Mouse (Mus musculus): ENCODE measurements around the gene Tnxb. TPM values are rescaled to one million over a fixed set of nuclear protein-coding genes. Genes with fewer than 3 reads are reported as not detected.

Gene Tnxb
- total RNA-seq, 2 experiments from 2014 or later, result 7.1 to 9.0 TPM

GRCm38 (mm10) chr17:34641945-34642344 lies 28.4 kb upstream of the Tnxb start:
- no peak for DNase-seq (ENCODE audit: extremely low spot score in 1 of 2, low spot score in 1 of 2)

GRCm38 (mm10) chr17:34643379-34643778 lies 27.0 kb upstream of the Tnxb start:
- no peak for DNase-seq (ENCODE audit: extremely low spot score in 1 of 2, low spot score in 1 of 2)

GRCm38 (mm10) chr17:34643944-34644343 lies 26.4 kb upstream of the Tnxb start:
- DNase-seq (ENCODE audit: extremely low spot score in 1 of 2, low spot score in 1 of 2), result no peak

GRCm38 (mm10) chr17:34644608-34645007 lies 25.7 kb upstream of the Tnxb start, which contains the start of gene Fkbpl:
Gene Fkbpl (plus strand): TSS chr17:34644764.
- DNase-seq (ENCODE audit: extremely low spot score in 1 of 2, low spot score in 1 of 2), result peak; percentile 83 to 88

- no peak for DNase-seq (ENCODE audit: extremely low spot score in 1 of 2, low spot score in 1 of 2)
Measured at GRCm38 (mm10) chr17:34645256-34645829, 25.0 kb upstream of the Tnxb start.

GRCm38 (mm10) chr17:34645831-34646511 lies 24.4 kb upstream of the Tnxb start:
- no peak for DNase-seq (ENCODE audit: extremely low spot score in 1 of 2, low spot score in 1 of 2)

- DNase-seq (ENCODE audit: extremely low spot score in 1 of 2, low spot score in 1 of 2), result peak; percentile 71 to 76
Measured at GRCm38 (mm10) chr17:34646906-34647787, 23.2 kb upstream of the Tnxb start, which contains the start of gene Atf6b. Gene Atf6b (plus strand): TSS chr17:34647146.

- no peak for DNase-seq (ENCODE audit: extremely low spot score in 1 of 2, low spot score in 1 of 2)
Measured at GRCm38 (mm10) chr17:34648141-34648890, 22.0 kb upstream of the Tnxb start.

- DNase-seq (ENCODE audit: extremely low spot score in 1 of 2, low spot score in 1 of 2), result no peak
Measured at GRCm38 (mm10) chr17:34649106-34649864, 21.1 kb upstream of the Tnxb start.

GRCm38 (mm10) chr17:34650781-34651180 lies 19.6 kb upstream of the Tnxb start:
- no peak for DNase-seq (ENCODE audit: extremely low spot score in 1 of 2, low spot score in 1 of 2)

GRCm38 (mm10) chr17:34651507-34652221 lies 18.7 kb upstream of the Tnxb start:
- DNase-seq (ENCODE audit: extremely low spot score in 1 of 2, low spot score in 1 of 2), result no peak

GRCm38 (mm10) chr17:34652546-34652945 lies 17.8 kb upstream of the Tnxb start:
- no peak for DNase-seq (ENCODE audit: extremely low spot score in 1 of 2, low spot score in 1 of 2)

GRCm38 (mm10) chr17:34652985-34653384 lies 17.4 kb upstream of the Tnxb start:
- no peak for DNase-seq (ENCODE audit: extremely low spot score in 1 of 2, low spot score in 1 of 2)

- DNase-seq (ENCODE audit: extremely low spot score in 1 of 2, low spot score in 1 of 2), result peak in 1 of 2 experiments; percentile 76
Measured at GRCm38 (mm10) chr17:34653746-34654285, 16.5 kb upstream of the Tnxb start.

- DNase-seq (ENCODE audit: extremely low spot score in 1 of 2, low spot score in 1 of 2), result no peak
Measured at GRCm38 (mm10) chr17:34654392-34654791, 15.9 kb upstream of the Tnxb start.

GRCm38 (mm10) chr17:34655160-34655559 lies 15.2 kb upstream of the Tnxb start:
- DNase-seq (ENCODE audit: extremely low spot score in 1 of 2, low spot score in 1 of 2), result no peak

- no peak for DNase-seq (ENCODE audit: extremely low spot score in 1 of 2, low spot score in 1 of 2)
Measured at GRCm38 (mm10) chr17:34655581-34655991, 14.7 kb upstream of the Tnxb start.

GRCm38 (mm10) chr17:34656666-34657065 lies 13.7 kb upstream of the Tnxb start:
- DNase-seq (ENCODE audit: extremely low spot score in 1 of 2, low spot score in 1 of 2), result no peak

- DNase-seq (ENCODE audit: extremely low spot score in 1 of 2, low spot score in 1 of 2), result no peak
Measured at GRCm38 (mm10) chr17:34657271-34657670, 13.1 kb upstream of the Tnxb start.

All from layer of hippocampus, postnatal 25 days (tissue).